Mouse (Mus musculus) bone marrow, adult 2 months (tissue): Measurements from ENCODE around the gene Pth1r. TPM values are rescaled to one million over a fixed set of nuclear protein-coding genes. Genes with fewer than 3 reads are reported as not detected.

Experiments
- H3K27ac ChIP-seq: fragments of 200-500 bp; 2 replicates; pipeline ENCODE4 v1.5.1; 2012; ENCODE audit warnings: low read depth, mild to moderate bottlenecking, control low read depth, inconsistent platforms, low read length; ENCODE audit not compliant: control insufficient read depth, poor library complexity, insufficient read depth
- H3K4me1 ChIP-seq: fragments of 200-500 bp; 2 replicates; pipeline ENCODE4 v1.6.1; 2011; ENCODE audit warnings: low read length; ENCODE audit not compliant: control insufficient read depth, insufficient read depth
- H3K4me3 ChIP-seq: fragments of 200-500 bp; replicated peaks from 2 replicates; pipeline ENCODE3; 2011; ENCODE audit warnings: mild to moderate bottlenecking, low read depth, low read length, control low read depth; ENCODE audit not compliant: control insufficient read depth
- CTCF ChIP-seq: fragments of 200-500 bp; IDR thresholded peaks from 2 replicates; pipeline ENCODE4 v1.5.1; 2011; ENCODE audit warnings: low read length, control low read depth; ENCODE audit not compliant: control insufficient read depth, insufficient read depth
- POLR2A ChIP-seq: fragments of 200-500 bp; IDR thresholded peaks from 2 replicates; pipeline ENCODE4 v1.6.1; 2011; ENCODE audit warnings: low read depth, mild to moderate bottlenecking, control low read depth, low read length, borderline replicate concordance; ENCODE audit not compliant: control insufficient read depth
- WGBS: fragments of 180-500 bp; shearing (Covaris S2); methylation state at CpG from one replicate; pipeline ENCODE4 v1.1.7; 2018; 5-methylcytosine and 5-hydroxymethylcytosine counted together
- polyA plus RNA-seq: library from polyadenylated mRNA; stranded (reverse); fragments of >200 nt; gene quantifications from 2 replicates; pipeline ENCODE4 v1.2.4, GENCODE M21; 2011; ENCODE audit warnings: low replicate concordance; ENCODE audit not compliant: missing spikeins, insufficient read depth, insufficient read length

Pth1r gene
- polyA plus RNA-seq, 1 experiment = 9.1 TPM

DNA sequence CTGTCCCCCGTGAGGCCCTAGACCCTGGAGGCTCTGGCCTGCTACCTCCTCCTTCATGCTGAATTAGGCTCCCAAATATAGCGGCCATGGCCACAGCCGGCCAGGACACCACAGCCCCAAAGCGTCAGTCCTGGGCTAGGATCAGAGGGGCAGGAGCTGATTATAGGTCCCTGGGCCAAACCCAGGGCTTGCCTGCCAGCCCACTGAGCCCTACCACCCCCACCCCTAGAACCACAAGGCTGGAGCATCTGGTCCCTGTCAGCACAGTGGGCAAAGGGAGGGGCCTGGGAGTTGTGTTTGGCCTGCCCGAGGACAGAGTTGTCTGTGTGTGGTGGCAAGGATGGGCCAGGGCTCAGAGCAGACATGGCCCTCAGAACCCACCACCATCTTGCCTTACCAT, 10.9 kb upstream of the Pth1r start:
- no peak overlapping the region for H3K4me3 ChIP-seq
- no peak overlapping the region for H3K27ac ChIP-seq
- TF ChIP-seq POLR2A (no peak), CTCF (no peak)
- H3K4me1 ChIP-seq = no peaks in the 10 kb centered on the region; the same call in 1 of the 2 replicates
- WGBS = 79% methylated on average over 5 of the region's 5 CpGs

- Histone ChIP-seq H3K4me1 (no peaks in the 10 kb centered on the region; the same call in 1 of the 2 replicates), H3K27ac (no peak overlapping the region), H3K4me3 (no peak overlapping the region)
- TF ChIP-seq CTCF = no peak
- TF ChIP-seq POLR2A = no peak
- 89% methylated on average over 4 of the region's 4 CpGs for WGBS
Observed at GRCm38 (mm10) chr9:110753773-110754172, 6.8 kb upstream of the Pth1r start.

DNA sequence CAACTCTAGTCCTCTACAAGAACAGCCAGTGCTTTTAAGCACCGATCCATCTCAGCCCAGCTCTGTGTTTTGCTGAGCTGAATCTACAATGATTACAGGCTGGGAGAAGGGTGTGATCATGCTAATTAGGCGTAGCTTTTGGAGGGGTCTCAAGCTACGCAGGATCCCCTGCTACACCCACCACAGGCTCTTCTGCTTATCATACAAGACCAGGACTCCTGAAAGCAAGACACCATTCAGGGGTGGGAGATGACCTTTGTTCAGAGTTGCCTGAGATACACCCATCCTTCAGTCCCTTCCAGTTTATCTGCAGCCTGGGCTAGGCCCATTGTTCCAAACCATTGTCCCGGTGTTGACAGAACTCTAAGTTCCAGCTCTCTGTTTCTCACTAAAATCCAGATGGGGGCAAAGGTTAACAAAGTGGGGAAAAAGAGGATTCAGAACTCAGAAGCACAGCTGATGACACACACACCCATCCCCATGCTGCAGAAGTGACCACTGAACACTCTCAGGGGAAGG, 6.0 kb upstream of the Pth1r start:
- Histone ChIP-seq H3K4me1 (no peaks in the 10 kb centered on the region; the same call in 1 of the 2 replicates), H3K27ac (no peak overlapping the region), H3K4me3 (no peak overlapping the region)
- 83% methylated on average over 4 of the region's 4 CpGs for WGBS
- TF ChIP-seq POLR2A (no peak), CTCF (no peak)

DNA sequence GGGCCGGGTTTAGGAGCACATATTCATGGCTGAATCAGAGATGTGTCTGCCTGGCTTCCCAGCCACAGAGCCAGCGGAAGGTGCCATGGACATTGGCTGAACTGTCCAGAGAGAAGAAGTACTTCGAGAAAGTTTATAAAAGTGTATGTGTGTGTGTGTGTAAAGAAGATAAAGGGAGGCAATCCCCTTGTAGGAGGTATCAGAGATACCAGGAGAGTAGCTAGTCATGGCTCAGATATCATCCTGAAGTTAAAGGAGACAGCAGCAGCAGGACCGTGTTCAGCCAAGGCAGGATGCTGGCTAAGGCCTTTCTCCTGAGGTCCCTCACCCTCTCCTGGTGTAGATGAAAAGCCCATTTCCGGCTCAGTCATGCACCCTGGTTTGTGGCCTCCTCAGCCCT, 4.5 kb upstream of the Pth1r start:
- TF ChIP-seq POLR2A = no peak
- TF ChIP-seq CTCF = no peak
- H3K4me1 ChIP-seq = no peaks in the 10 kb centered on the region; the same call in 1 of the 2 replicates
- H3K4me3 ChIP-seq = no peak overlapping the region
- 60% methylated on average over 5 of the region's 5 CpGs for WGBS
- H3K27ac ChIP-seq = no peak overlapping the region

DNA sequence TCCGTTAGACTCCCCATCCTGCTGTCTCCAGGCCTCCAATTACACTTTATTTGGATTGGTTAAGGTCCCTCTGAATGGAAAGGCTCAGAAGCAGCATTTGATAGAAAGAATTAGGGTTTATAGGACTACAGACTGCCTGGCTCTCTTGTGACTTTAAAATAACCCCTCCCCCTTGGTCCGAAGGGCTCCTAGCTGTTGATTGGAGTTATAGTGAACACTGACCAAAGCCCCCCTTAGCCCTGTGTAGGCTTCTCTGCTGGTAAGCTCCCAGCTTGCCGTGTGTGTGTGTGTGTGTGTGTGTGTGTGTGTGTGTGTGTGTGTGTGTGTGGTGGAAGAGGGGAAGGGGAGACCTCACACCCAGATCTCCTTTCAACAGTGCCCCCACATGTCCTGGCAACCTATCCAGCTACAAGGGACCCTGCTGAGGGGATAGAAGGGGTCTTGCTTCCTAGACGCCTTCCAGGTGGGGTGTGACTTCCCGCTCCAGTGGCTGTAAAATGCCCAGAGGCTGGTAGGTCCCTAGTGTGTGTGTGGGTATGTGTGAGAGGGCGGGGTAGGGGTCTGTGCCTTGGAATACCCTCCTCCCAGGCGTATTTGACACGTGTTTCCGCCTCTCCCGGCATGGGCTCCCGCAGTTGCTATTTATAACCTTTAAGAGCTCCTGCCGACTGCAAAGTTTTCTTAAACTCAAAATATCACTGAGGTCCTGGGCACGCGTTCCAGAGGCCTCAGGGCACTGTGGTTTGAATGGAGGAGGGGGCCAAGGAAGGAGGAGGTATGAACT, 3.7 kb upstream of the Pth1r start:
- H3K4me1 ChIP-seq = no peaks in the 10 kb centered on the region
- TF ChIP-seq CTCF (no peak), POLR2A (no peak)
- H3K27ac ChIP-seq = no peak overlapping the region
- no peak overlapping the region for H3K4me3 ChIP-seq
- 44% methylated on average over 14 of the region's 14 CpGs for WGBS

- Histone ChIP-seq H3K4me1 (no peaks in the 10 kb centered on the region), H3K4me3 (no peak overlapping the region), H3K27ac (no peak overlapping the region)
- TF ChIP-seq POLR2A (no peak), CTCF (no peak)
- WGBS = 86% methylated on average over 2 of the region's 2 CpGs
Observed at GRCm38 (mm10) chr9:110748451-110748850, 1.5 kb upstream of the Pth1r start.

DNA sequence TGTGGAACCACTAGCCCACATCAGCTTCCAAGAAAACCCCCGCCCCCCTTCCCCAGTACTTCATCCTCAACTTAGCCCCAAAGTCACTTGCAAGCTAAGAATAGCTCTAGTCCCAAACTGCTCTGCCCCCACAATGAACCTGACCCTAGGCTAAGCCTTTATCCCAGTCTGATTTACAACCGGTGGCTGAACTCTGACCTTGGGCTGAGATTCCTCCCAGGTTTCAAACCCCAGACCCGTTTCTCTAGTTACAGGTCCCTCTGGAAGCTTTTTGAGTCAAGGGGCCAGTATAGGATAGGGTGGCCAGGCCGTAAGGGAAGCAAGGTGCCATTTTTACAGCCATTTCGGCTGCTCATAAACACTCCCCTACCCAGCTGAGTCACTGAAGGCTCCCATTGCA, 707 bp downstream of the Pth1r start:
- no peaks in the 10 kb centered on the region for H3K4me1 ChIP-seq
- 71% methylated on average over 5 of the region's 5 CpGs for WGBS
- no peak for TF ChIP-seq CTCF
- TF ChIP-seq POLR2A = no peak
- no peak overlapping the region for H3K4me3 ChIP-seq
- H3K27ac ChIP-seq = no peak overlapping the region

- no peak for TF ChIP-seq POLR2A
- TF ChIP-seq CTCF = no peak
- no peak overlapping the region for H3K4me3 ChIP-seq
Observed at GRCm38 (mm10) chr9:110745752-110746151, 1.2 kb downstream of the Pth1r start.

More at GRCm38 (mm10) chr9:110745752-110746151, 1.2 kb downstream of the Pth1r start:
- WGBS = 73% methylated on average over 5 of the region's 5 CpGs
- Histone ChIP-seq H3K27ac (no peak overlapping the region), H3K4me1 (no peaks in the 10 kb centered on the region)
